Mouse (Mus musculus) midbrain, embryonic 16.5 days (tissue): ENCODE data around the gene Cd69. TPM values are rescaled to one million over a fixed set of nuclear protein-coding genes. Genes with fewer than 3 reads are reported as not detected.

Experiments used
- ATAC-seq: fragments of 200-750 bp; cut with Nextera tagmentation; 2 replicates; pipeline ENCODE4 v1.8.0; 2017; ENCODE audit warnings: moderate TSS enrichment
- H3K27ac ChIP-seq: fragments of 300-500 bp; sonication (generic); 2 replicates; pipeline ENCODE4 v1.5.1; 2014; ENCODE audit warnings: mild to moderate bottlenecking, low read length, mixed read lengths
- H3K27me3 ChIP-seq: fragments of 300-500 bp; sonication (generic); 2 replicates; pipeline ENCODE4 v1.6.1; 2014; ENCODE audit warnings: low read depth, low read length, mixed read lengths; ENCODE audit not compliant: control insufficient read depth, insufficient read depth
- H3K36me3 ChIP-seq: fragments of 300-500 bp; sonication (generic); 2 replicates; pipeline ENCODE4 v1.6.1; 2014; ENCODE audit warnings: mild to moderate bottlenecking, low read length, moderate library complexity, mixed read lengths; ENCODE audit not compliant: control insufficient read depth, insufficient read depth
- H3K4me1 ChIP-seq: fragments of 300-500 bp; sonication (generic); 2 replicates; pipeline ENCODE4 v1.6.1; 2014; ENCODE audit warnings: mild to moderate bottlenecking, low read length, mixed read lengths; ENCODE audit not compliant: control insufficient read depth, insufficient read depth
- H3K4me2 ChIP-seq: fragments of 300-500 bp; sonication (generic); 2 replicates; pipeline ENCODE4 v1.6.1; 2014; ENCODE audit warnings: mild to moderate bottlenecking, low read length, mixed read lengths
- H3K4me3 ChIP-seq: fragments of 300-500 bp; sonication (generic); 2 replicates; pipeline ENCODE4 v1.5.1; 2014; ENCODE audit warnings: low read depth, mild to moderate bottlenecking, low read length, moderate library complexity, mixed read lengths
- H3K9ac ChIP-seq: fragments of 300-500 bp; sonication (generic); 2 replicates; pipeline ENCODE4 v1.6.1; 2014; ENCODE audit warnings: low read depth, low read length, mixed read lengths
- H3K9me3 ChIP-seq: fragments of 300-500 bp; sonication (generic); replicated peaks from 2 replicates; pipeline ENCODE4 v1.6.1; 2014; ENCODE audit warnings: mild to moderate bottlenecking, low read length, mixed read lengths; ENCODE audit not compliant: control insufficient read depth, poor library complexity, severe bottlenecking
- WGBS: fragments of 180-500 bp; shearing (Covaris S2); extraction: QIAGEN DNeasy Blood & Tissue Kit; methylation state at CpG from one replicate; pipeline ENCODE4 v1.1.7; 2014; 5-methylcytosine and 5-hydroxymethylcytosine counted together
- polyA plus RNA-seq: library from polyadenylated mRNA; unstranded; fragments of >200 nt; fragmentation: Nextera tagmentation; extraction: Ambion mirVana; gene quantifications from 2 replicates; pipeline ENCODE4 v1.2.1, GENCODE M21; 2015

The Cd69 gene
- polyA plus RNA-seq, 1 experiment from 2014 or later, result not detected

DNA sequence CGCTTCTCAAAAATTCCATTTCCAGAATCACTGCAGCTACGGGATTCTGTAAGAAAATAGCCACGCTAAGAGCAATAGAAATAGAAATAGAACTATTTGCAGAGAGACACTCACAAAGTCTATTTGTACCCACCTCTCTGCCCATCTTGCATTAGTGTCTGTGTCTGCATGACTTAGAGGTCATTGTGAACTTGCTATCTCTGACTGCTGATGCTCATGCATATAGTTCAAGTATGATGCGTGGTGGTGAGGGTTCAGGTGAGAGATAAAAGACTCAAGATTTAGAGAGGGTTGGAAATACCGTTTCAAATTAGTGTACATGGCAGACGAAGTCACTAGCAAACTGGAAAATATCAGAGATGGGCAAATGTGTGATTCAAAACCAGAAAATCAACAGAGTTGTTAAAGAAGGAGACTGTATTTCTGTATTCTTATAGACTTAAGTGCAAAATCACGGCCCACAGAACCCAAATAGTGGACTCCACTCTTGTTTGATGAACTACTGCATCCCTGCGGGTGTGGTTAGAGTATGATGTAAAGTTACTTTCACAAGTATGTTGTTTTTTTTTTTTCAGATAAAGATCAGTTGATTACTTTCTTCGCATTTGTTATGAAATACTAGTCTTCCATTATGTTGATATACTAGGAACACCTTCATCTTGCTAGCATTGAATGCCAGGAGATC, 35.5 kb downstream of the Cd69 start:
- Histone ChIP-seq H3K27me3 (no peaks in the 10 kb centered on the region), H3K4me1 (peaks cover 3% of the 10 kb centered on the region; the same call in 1 of the 2 replicates), H3K4me2 (no peak overlapping the region), H3K9ac (no peak overlapping the region), H3K36me3 (no peaks in the 10 kb centered on the region), H3K9me3 (no peaks in the 10 kb centered on the region), H3K4me3 (no peak overlapping the region), H3K27ac (no peak overlapping the region)
- WGBS, result 89% methylated on average over 9 of the region's 9 CpGs
- ATAC-seq, result no peak

DNA sequence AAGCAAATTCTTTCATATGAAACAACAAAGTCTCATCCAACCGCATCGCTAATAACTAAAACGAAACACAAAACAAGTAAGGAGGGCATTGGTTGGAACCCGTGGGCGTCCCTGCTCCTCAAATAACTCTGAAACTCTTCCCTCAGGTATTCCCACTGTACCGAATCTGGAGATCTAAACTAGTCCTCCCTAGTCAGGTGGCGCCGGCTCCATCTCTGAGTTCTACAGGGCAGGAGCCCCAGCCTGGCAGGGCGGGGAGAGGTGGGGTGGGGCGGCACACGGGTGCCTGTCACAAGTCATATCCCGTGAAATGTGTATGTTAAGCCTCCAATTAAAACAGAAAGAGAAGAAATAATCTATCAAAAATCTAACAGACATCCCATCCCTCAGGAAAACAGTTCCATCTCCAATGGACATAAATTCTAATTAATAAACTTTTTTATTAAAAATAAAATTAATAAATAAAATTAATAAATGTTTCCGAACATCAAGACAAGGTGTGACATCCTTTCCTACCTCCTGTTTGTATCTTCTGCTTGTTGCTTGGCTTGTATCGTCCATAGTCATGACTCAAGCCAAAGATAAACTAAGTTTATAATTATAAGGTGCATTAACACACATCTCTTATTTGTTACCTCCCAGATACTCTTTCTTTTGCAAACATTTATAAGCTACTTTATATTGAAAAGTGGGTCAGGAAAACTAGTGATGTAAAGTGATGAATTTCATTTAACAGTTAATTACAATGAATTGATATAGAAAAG, 36.8 kb downstream of the Cd69 start:
- no peaks in the 10 kb centered on the region for H3K27me3 ChIP-seq
- 11% methylated on average over 14 of the region's 14 CpGs for WGBS
- H3K9me3 ChIP-seq, result no peaks in the 10 kb centered on the region
- H3K9ac ChIP-seq, result peak overlapping the region; percentile 63
- peak overlapping the region; percentile 87 for H3K4me2 ChIP-seq
- H3K4me3 ChIP-seq, result peak overlapping the region; percentile 56
- H3K27ac ChIP-seq, result no peak overlapping the region
- H3K36me3 ChIP-seq, result no peaks in the 10 kb centered on the region
- peak; percentile 88 for ATAC-seq
- H3K4me1 ChIP-seq, result peaks cover 3% of the 10 kb centered on the region; the same call in 1 of the 2 replicates

DNA sequence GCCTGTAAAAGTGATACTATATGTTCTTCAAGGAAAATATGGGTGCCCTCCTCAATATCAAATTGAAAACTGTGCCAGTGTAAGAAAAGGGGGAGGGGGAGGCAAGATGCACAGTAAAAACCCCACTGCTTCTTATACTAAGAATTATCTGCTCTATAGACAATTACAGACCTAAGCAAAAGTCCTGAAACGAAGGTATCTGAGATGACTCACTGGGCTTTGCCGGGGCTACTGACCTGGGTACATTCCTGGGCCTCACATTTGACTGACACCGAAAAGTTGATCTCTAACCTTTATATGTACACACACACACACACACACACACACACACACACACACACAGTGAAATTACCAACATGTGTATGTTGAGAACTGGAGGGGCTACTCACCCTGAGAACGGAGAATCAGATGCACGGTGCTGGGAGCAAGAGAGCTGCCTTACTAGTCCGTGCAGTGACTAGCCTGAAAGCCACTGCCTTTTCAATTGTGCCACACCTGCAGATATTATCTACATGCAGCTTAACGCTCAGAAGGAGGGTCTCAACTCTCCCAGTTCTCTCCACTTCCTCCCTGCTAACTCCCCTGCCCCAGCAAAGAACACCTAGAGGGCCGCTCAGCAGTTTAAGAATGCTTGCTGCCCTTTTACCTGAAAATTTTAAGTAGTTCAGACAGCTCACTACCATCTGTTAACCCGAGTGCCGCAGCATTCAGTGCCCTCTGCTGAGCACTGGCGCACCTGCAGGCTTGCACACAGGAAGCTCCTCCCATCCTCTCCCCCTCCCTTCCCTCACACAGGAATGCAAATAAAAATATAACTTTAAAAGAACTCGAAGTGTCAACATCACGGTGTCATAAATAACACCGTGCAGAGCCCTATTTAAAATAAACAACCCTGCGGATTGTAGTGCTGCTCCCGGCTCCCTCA, 37.6 kb downstream of the Cd69 start:
- Histone ChIP-seq H3K4me3 (peak overlapping the region; percentile 56), H3K36me3 (no peaks in the 10 kb centered on the region), H3K4me2 (peak overlapping the region; percentile 87), H3K9ac (peak overlapping the region; percentile 63), H3K27me3 (no peaks in the 10 kb centered on the region), H3K9me3 (no peaks in the 10 kb centered on the region), H3K27ac (no peak overlapping the region), H3K4me1 (peaks cover 3% of the 10 kb centered on the region; the same call in 1 of the 2 replicates)
- peak; percentile 98 for ATAC-seq
- WGBS, result 21% methylated on average over 16 of the region's 16 CpGs

DNA sequence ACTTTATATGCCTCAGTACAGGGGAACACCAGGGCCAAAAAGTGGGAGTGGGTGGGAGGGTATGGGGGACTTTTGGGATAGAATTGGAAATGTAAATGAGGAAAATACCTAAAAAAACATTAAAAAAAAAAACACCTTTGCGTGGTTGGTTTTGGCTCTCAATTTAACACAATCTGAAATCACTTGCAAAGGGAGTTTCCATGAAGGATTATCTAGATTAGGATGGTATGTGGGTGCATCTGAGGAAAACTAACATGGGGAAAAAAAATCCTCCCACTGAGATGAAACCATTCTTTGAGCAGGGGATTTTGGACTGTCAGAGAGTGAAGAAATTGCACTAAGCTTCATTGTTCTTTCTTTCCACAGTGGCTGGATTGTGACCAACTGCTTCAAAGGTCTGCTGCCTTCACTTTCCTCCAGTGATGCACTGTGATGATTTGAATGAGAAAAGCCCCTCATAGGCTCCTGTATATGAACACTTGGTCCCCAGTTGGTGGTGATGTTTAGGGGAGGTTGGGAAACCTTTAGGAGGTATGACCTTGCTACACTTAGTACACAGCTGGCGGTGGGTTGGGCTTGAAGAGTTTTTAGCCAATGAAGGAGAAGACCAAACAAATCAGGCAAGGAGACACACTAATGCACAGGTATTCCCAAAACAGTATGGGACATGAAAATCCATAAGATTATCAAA, 38.4 kb downstream of the Cd69 start:
- no peaks in the 10 kb centered on the region for H3K9me3 ChIP-seq
- no peak overlapping the region for H3K4me2 ChIP-seq
- H3K9ac ChIP-seq, result no peak overlapping the region
- peaks cover 3% of the 10 kb centered on the region; the same call in 1 of the 2 replicates for H3K4me1 ChIP-seq
- H3K36me3 ChIP-seq, result no peaks in the 10 kb centered on the region
- H3K4me3 ChIP-seq, result no peak overlapping the region
- 77% methylated on average over 2 of the region's 2 CpGs for WGBS
- H3K27me3 ChIP-seq, result no peaks in the 10 kb centered on the region
- no peak overlapping the region for H3K27ac ChIP-seq
- ATAC-seq, result no peak

DNA sequence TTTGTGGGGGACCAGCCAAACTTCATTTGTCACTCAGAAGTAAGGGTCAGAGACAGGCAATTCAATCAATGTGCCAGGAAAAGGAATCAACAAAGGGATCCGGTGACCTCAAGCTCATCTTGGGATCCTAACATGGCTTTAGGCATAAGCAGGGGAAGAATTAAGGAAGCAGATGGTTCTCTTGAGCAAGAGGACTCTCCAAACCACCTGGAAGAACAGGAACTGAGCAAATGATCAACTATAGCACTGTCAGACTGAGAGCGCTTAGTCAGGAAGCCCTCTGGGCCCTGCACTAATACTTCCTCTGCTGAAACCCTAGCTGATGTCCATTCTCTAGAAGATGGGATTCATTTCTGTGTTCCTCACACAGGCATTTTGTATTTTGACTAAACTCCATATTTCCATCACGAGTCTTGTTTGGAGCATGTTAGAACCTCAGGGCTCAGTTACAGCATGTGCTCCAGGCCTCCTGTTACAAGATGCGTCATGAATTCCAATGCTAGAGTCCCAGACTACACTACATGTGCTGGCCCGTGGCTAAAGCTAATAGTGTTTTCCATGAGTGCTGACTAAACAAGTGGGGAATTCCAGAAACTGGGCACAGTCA, 39.3 kb downstream of the Cd69 start:
- Histone ChIP-seq H3K4me1 (peaks cover 3% of the 10 kb centered on the region; the same call in 1 of the 2 replicates), H3K27ac (no peak overlapping the region), H3K9me3 (no peaks in the 10 kb centered on the region), H3K4me2 (no peak overlapping the region), H3K4me3 (no peak overlapping the region), H3K27me3 (no peaks in the 10 kb centered on the region), H3K36me3 (no peaks in the 10 kb centered on the region), H3K9ac (no peak overlapping the region)
- WGBS, result 91% methylated on average over 5 of the region's 5 CpGs
- ATAC-seq, result no peak

DNA sequence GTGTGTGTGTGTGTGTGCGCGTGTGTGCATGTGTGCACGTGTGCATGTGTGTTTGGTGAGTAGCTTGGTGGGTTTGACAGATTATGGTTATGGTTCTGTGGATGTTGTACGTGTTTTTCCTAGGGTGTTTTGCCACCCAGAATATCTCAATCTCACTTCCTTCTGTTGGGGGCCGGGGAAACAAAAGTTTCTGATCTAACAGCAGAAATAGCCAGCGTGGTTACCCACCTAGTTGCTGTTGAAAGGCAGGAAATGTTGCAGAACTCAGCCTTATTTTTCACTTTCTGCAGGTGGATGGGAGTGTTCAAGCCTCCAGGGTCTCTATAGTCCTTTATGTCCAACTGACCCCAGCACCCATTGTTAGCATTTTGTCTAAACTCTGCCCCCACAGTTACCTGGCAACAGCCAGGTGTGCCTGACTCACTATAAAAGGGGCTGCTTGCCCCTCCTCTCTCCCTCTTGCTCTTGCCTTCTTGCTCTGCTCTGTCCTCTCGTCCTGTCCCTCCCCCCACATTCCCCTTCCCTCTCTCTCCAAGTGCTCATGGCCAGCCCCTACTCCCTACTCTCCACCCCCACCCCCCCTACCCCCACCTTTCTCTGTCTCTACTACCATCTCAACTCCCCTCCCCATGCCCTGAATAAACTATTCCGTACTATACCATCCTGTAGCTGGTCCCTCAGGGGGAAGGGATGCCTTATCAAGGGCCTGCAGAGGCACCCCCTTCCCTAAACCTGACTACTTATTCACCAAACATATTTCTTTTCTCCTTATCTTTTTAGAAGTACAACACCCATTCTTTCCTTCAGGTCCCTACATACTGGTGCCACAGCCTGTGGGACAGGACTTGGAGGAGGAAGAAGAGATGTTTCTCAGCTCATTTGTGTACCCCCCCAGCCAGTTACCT, 40.5 kb downstream of the Cd69 start:
- Histone ChIP-seq H3K9me3 (no peaks in the 10 kb centered on the region), H3K27me3 (no peaks in the 10 kb centered on the region), H3K27ac (no peak overlapping the region), H3K36me3 (no peaks in the 10 kb centered on the region), H3K4me2 (no peak overlapping the region), H3K4me3 (no peak overlapping the region), H3K4me1 (peaks cover 3% of the 10 kb centered on the region; the same call in 1 of the 2 replicates), H3K9ac (no peak overlapping the region)
- 78% methylated on average over 8 of the region's 8 CpGs for WGBS
- ATAC-seq, result no peak

DNA sequence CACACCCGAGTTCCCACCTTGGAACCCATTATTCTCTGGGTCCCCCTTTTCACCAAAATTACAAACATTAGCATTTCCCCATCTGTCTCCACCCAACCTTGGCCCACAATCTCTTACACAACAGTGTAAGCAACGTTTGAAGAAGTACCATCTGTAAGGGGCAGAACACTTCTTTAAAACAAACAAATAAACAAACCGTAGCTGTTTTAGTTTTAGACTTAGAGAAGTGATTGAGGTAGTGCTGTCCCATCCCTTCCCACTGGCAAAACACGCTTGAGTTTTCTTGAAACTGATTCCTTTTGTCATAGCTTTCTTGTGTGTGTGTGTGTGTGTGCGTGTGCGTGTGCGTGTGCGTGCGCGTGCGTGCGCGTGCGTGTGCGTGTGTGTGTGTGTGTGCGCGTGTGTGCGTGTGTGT, 41.3 kb downstream of the Cd69 start:
- ATAC-seq, result no peak
- H3K9ac ChIP-seq, result no peak overlapping the region
- WGBS, result 91% methylated on average over 10 of the region's 18 CpGs
- no peaks in the 10 kb centered on the region for H3K36me3 ChIP-seq
- no peaks in the 10 kb centered on the region for H3K27me3 ChIP-seq
- no peak overlapping the region for H3K27ac ChIP-seq
- H3K4me3 ChIP-seq, result no peak overlapping the region
- H3K4me1 ChIP-seq, result peaks cover 3% of the 10 kb centered on the region; the same call in 1 of the 2 replicates
- H3K9me3 ChIP-seq, result no peaks in the 10 kb centered on the region
- H3K4me2 ChIP-seq, result no peak overlapping the region
